Mouse (Mus musculus): Measurements from ENCODE around the gene Ift140. TPM values are rescaled to one million over a fixed set of nuclear protein-coding genes. Genes with fewer than 3 reads are reported as not detected.

Ift140 gene
- polyA plus RNA-seq (2016; fragmentation: Nextera tagmentation; extraction: Ambion mirVana), result 28.1 and 31.8 TPM in 2 replicates

DNA sequence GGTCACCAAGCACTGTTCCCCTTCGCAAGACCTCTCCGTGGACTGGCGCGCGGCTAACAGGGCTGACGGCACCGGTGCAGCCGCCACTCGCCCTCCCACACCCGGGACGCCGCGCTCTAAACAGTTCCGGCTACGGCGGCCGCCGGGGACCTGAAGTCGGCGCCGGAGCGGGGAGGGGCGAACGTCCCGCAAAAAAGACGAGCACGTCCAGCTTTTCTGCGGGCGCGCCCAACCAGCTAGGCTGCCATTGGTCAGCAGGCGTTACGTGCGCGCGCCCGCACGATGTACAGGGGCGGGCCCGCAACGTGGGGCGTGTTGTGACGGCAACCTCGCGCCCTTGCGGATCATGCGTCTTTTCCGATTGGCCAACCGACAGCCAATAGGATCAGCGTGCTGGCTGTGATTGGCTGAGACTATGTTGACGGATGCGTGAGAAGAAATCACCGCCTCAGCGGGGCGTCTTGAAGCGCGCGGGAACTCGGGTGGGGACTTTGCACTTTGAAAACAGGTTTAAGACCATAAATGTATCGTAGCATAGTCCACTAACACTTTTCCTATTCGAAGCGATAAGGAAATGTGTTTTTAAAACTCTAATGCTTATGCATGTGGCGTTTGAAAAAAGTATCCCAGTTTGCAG is at the start of gene Ift140, which contains the start of gene Cramp1l:
Gene Ift140 (plus strand): TSS at position 431 of the 637 bp plus-strand sequence.
Gene Cramp1l (minus strand): TSS at position 134 of the 637 bp plus-strand sequence.
- Histone ChIP-seq H3K4me1 (peaks cover 15% of the 10 kb centered on the region), H3K9ac (peak within 1 kb of the TSS; percentile 94), H3K27ac (peak within 1 kb of the TSS; percentile 85), H3K4me2 (peak within 1 kb of the TSS; percentile 95), H3K4me3 (replicated peaks) (peak within 1 kb of the TSS; percentile 100), H3K27me3 (no peaks in the 10 kb centered on the region), H3K9me3 (no peaks in the 10 kb centered on the region), H3K36me3 (replicated peaks) (peaks cover 18% of the 10 kb centered on the region)
- ATAC-seq (ENCODE audit: low FRiP score), result peak; percentile 98
- under 1% methylated on average over 62 of the region's 62 CpGs for WGBS

DNA sequence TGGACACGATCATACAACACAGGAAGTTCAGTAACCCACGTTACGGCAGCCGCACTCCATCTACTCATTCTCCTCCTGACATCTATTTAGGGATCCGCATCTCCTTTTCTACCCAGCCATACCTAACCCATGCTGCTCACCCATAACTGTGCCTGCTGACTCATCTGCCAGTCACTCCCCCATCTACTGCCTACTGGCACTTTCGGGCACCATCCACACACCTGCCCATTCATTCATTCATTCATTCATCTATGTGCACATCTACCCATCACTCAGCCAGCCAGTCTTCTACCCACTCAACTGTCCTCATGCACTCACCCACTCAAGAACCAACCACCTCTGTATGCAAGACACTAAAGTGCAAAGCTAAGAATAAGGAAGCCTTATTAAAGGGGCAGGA is 28.7 kb upstream of the Ift140 start:
- no peak overlapping the region for H3K4me3 ChIP-seq (replicated peaks)
- no peaks in the 10 kb centered on the region for H3K9me3 ChIP-seq
- no peak overlapping the region for H3K27ac ChIP-seq
- no peak for ATAC-seq (ENCODE audit: low FRiP score)
- 93% methylated on average over 6 of the region's 6 CpGs for WGBS
- H3K4me1 ChIP-seq, result no peaks in the 10 kb centered on the region
- peaks cover 93% of the 10 kb centered on the region for H3K36me3 ChIP-seq (replicated peaks)
- no peaks in the 10 kb centered on the region for H3K27me3 ChIP-seq
- H3K9ac ChIP-seq, result no peak overlapping the region
- H3K4me2 ChIP-seq, result no peak overlapping the region

- Histone ChIP-seq H3K4me3 (replicated peaks) (no peak overlapping the region), H3K27me3 (no peaks in the 10 kb centered on the region), H3K9me3 (no peaks in the 10 kb centered on the region), H3K36me3 (replicated peaks) (peaks cover 92% of the 10 kb centered on the region), H3K27ac (no peak overlapping the region), H3K4me2 (no peak overlapping the region), H3K4me1 (no peaks in the 10 kb centered on the region), H3K9ac (no peak overlapping the region)
- WGBS, result 98% methylated on average over 6 of the region's 6 CpGs
- no peak for ATAC-seq (ENCODE audit: low FRiP score)
Measured at GRCm38 (mm10) chr17:24994721-24995120, 21.2 kb upstream of the Ift140 start.

- WGBS, result 91% methylated on average over 3 of the region's 3 CpGs
- no peak overlapping the region for H3K27ac ChIP-seq
- no peaks in the 10 kb centered on the region for H3K9me3 ChIP-seq
- ATAC-seq (ENCODE audit: low FRiP score), result no peak
- no peak overlapping the region for H3K4me3 ChIP-seq (replicated peaks)
- peaks cover 68% of the 10 kb centered on the region for H3K36me3 ChIP-seq (replicated peaks)
- H3K4me2 ChIP-seq, result no peak overlapping the region
- H3K4me1 ChIP-seq, result no peaks in the 10 kb centered on the region
- H3K9ac ChIP-seq, result no peak overlapping the region
- H3K27me3 ChIP-seq, result no peaks in the 10 kb centered on the region
Measured at GRCm38 (mm10) chr17:25005102-25005501, 10.8 kb upstream of the Ift140 start.

GRCm38 (mm10) chr17:25007480-25007879 is 8.4 kb upstream of the Ift140 start:
- peaks cover 66% of the 10 kb centered on the region for H3K36me3 ChIP-seq (replicated peaks)
- ATAC-seq (ENCODE audit: low FRiP score), result no peak
- no peak overlapping the region for H3K9ac ChIP-seq
- H3K4me1 ChIP-seq, result no peaks in the 10 kb centered on the region
- no peak overlapping the region for H3K27ac ChIP-seq
- no peaks in the 10 kb centered on the region for H3K27me3 ChIP-seq
- H3K9me3 ChIP-seq, result no peaks in the 10 kb centered on the region
- no peak overlapping the region for H3K4me2 ChIP-seq
- no peak overlapping the region for H3K4me3 ChIP-seq (replicated peaks)

DNA sequence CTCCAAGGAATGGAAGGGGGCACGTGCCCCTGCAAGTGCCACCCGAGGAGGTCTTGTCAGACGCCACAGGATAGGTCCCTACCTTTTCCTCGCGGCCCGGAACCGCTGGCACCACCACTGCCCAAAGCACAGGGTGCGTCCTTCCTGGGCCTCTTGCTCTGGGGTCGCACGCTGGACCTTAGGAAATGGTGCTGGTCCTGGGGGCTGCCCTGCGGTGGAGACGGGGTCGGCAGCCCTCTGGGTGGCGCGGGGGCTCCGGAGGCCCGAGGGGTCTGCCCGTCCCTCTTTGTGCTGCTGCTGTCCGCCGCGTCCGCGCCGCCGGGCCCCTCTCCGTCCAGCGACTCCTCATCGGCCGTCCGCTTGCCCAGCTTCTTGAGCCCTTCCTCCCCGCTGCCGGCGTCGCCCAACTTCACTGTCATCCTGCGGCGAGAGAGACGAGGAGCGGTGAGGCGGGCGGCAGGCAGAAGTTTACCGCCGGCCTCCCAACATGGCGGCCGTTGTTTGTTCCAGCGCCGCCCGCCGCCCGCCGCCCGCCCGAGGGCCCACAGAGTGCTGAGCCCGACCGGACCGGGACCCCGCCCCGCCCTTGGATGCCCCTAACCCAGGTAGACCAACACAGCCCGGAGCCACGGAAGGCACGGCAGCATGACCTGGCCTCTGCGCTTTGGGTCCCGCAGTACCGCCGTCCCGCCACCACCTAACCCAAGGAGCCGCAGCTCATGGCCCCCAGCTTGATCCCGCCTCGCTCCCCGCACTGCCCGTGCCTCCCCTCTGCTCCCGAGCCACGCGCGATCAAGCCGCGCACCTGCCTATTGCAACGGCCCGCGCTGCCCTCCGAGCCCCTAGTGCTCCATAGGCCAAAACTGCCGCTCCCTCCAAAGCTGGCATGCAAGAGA is 2.0 kb upstream of the Ift140 start:
- Histone ChIP-seq H3K4me3 (replicated peaks) (peak overlapping the region; percentile 100), H3K9ac (peak overlapping the region; percentile 94), H3K4me2 (peak overlapping the region; percentile 95), H3K9me3 (no peaks in the 10 kb centered on the region), H3K27ac (peak overlapping the region; percentile 80), H3K36me3 (replicated peaks) (peaks cover 30% of the 10 kb centered on the region), H3K4me1 (peaks cover 15% of the 10 kb centered on the region), H3K27me3 (no peaks in the 10 kb centered on the region)
- under 1% methylated on average over 79 of the region's 81 CpGs for WGBS
- no peak for ATAC-seq (ENCODE audit: low FRiP score)

DNA sequence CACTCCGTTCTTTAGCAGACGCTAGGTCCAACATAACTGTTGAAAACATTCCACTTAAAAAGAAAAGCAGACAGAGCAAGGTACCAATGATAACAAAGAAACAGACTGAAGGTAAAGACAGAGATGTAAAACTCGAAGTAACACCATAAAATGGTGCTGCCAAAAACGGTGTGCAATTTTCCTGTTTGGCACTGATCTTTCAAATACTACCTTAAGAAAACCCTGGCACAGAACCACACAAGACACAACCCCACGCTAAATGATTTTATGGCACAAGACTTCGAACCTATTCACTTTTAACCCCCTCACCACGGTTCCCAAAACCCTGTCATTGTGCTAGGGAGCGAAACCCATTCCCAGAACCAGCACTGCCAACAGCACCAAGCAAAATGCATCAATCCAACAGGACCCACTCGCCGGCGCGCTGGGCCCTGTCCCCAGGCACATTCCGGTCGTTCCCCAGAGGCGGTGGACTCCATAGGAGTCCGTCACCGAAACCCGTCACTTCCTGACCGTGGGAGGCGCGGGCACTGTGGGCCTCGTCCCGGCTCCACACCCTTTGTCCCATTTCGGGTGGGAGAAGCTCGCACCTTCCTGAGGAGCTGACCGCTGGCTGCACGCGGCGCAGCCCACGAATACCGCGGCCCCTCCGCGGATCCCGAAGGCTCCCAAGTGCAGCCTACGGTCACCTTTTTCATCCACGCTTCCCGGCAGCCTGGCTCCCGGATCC is 879 bp upstream of the Ift140 start:
- Histone ChIP-seq H3K9ac (peak overlapping the region; percentile 94), H3K4me1 (peaks cover 15% of the 10 kb centered on the region), H3K4me3 (replicated peaks) (peak overlapping the region; percentile 100)

DNA sequence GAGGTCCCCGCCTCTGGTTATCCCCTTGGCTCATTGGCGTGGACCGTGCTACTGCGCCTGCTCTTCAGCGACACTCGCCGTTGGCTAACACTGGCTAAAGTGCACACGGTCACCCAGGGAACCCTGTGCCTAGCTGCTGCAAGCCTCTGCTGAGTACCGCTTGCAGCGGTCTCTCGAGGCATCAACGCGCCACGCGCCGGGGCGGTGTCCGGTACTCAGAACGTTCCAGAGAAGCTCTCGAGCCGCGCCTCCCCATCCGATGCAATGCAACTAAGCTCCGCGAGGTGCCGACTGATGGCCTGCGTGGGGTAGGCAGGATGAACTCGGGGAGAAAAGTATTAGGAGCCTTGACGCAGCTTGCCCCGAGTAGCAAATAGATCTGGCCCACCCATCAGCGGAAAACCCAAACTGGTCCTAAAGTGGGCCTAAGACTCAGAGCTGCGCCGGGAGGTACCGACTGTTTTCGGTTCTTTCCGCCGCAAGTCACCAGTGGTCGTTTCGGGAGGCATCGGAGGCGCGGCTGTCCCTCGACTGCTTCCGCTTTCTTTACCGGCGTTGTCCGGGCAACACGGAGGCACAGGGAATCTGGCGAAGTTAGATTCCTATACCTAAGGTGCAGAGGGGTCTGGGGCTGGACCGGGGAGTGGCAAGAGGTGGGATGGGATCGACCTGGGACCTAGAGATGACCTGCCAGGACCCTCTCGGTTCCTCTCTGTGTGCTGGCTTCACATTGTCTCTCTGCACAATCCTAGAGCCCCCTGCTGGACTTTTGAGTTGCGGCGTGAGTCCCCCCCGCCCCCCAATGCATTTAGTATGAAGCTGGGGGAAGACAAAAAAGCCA is 627 bp downstream of the Ift140 start:
- Histone ChIP-seq H3K36me3 (replicated peaks) (peaks cover 12% of the 10 kb centered on the region), H3K27ac (peak overlapping the region; percentile 85), H3K4me3 (replicated peaks) (peak overlapping the region; percentile 100), H3K9me3 (no peaks in the 10 kb centered on the region), H3K4me2 (peak overlapping the region; percentile 95), H3K27me3 (no peaks in the 10 kb centered on the region), H3K4me1 (peaks cover 15% of the 10 kb centered on the region), H3K9ac (peak overlapping the region; percentile 80)
- WGBS, result under 1% methylated on average over 55 of the region's 55 CpGs
- ATAC-seq (ENCODE audit: low FRiP score), result peak; percentile 88

More for the DNA sequence above, 879 bp upstream of the Ift140 start:
- H3K27ac ChIP-seq, result peak overlapping the region; percentile 80
- under 1% methylated on average over 39 of the region's 39 CpGs for WGBS
- H3K4me2 ChIP-seq, result peak overlapping the region; percentile 95
- H3K36me3 ChIP-seq (replicated peaks), result peaks cover 20% of the 10 kb centered on the region
- H3K9me3 ChIP-seq, result no peaks in the 10 kb centered on the region
- peak; percentile 3 for ATAC-seq (ENCODE audit: low FRiP score)
- H3K27me3 ChIP-seq, result no peaks in the 10 kb centered on the region

DNA sequence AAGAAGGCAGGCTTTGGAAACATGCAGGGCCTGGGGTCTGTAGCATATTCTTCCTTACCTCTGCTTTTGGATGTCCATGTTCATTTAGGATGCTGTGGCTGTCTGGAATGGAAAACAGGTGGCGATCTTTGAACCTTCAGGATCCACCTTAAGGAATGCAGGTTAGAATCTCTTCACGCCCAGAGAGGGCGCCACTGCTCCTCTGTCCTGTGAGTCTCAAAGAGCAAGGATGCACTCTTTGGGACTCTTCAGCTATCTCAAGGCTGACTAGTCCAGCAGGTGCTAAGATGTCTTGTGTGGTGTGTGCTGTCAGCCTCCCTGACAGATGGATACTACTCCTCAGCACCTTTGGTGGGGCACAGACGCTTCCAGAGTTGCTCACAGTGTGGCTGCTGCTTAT is 20.3 kb downstream of the Ift140 start:
- Histone ChIP-seq H3K4me3 (replicated peaks) (no peak overlapping the region), H3K4me1 (no peaks in the 10 kb centered on the region), H3K27ac (no peak overlapping the region), H3K27me3 (no peaks in the 10 kb centered on the region), H3K4me2 (no peak overlapping the region), H3K9me3 (no peaks in the 10 kb centered on the region), H3K36me3 (replicated peaks) (peaks cover 41% of the 10 kb centered on the region), H3K9ac (no peak overlapping the region)
- 68% methylated on average over 4 of the region's 4 CpGs for whole genome bisulfite sequencing
- ATAC-seq (ENCODE audit: low FRiP score), result no peak

DNA sequence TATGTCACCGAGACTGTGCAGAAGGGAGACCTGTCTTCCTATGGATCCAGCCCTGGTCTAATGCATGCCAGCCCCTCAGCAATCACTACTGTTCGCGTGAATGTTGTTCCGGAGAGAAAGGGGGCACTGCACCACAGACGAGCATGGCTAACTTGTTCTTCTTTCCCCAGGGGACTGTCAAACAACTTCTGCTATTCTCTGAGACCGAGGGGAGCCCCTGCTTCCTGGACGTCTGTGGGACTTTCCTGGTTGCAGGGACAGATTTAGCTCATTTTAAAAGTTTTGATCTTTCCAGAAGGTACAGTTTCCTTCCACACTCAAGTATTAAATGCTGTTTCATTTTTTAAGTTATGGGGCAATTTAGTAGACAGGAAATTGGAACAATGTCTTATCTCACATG is 29.0 kb downstream of the Ift140 start:
- no peak for ATAC-seq (ENCODE audit: low FRiP score)
- H3K36me3 ChIP-seq (replicated peaks), result peaks cover 26% of the 10 kb centered on the region

GRCm38 (mm10) chr17:25045281-25045680 is 29.4 kb downstream of the Ift140 start:
- Histone ChIP-seq H3K4me3 (replicated peaks) (no peak overlapping the region), H3K9ac (no peak overlapping the region), H3K4me1 (no peaks in the 10 kb centered on the region), H3K27me3 (no peaks in the 10 kb centered on the region), H3K27ac (no peak overlapping the region), H3K9me3 (no peaks in the 10 kb centered on the region), H3K36me3 (replicated peaks) (peaks cover 28% of the 10 kb centered on the region), H3K4me2 (no peak overlapping the region)
- no peak for ATAC-seq (ENCODE audit: low FRiP score)
- WGBS, result 87% methylated on average over 4 of the region's 4 CpGs

More for the DNA sequence above, 29.0 kb downstream of the Ift140 start:
- no peak overlapping the region for H3K4me2 ChIP-seq
- no peak overlapping the region for H3K9ac ChIP-seq
- H3K4me3 ChIP-seq (replicated peaks), result no peak overlapping the region
- H3K9me3 ChIP-seq, result no peaks in the 10 kb centered on the region
- 76% methylated on average over 7 of the region's 7 CpGs for WGBS
- no peaks in the 10 kb centered on the region for H3K27me3 ChIP-seq
- H3K27ac ChIP-seq, result no peak overlapping the region
- H3K4me1 ChIP-seq, result no peaks in the 10 kb centered on the region

Data from forebrain, embryonic 12.5 days (tissue).